24 mouse cellular contexts compared by ENCODE assay signal in the genomic region with DNA sequence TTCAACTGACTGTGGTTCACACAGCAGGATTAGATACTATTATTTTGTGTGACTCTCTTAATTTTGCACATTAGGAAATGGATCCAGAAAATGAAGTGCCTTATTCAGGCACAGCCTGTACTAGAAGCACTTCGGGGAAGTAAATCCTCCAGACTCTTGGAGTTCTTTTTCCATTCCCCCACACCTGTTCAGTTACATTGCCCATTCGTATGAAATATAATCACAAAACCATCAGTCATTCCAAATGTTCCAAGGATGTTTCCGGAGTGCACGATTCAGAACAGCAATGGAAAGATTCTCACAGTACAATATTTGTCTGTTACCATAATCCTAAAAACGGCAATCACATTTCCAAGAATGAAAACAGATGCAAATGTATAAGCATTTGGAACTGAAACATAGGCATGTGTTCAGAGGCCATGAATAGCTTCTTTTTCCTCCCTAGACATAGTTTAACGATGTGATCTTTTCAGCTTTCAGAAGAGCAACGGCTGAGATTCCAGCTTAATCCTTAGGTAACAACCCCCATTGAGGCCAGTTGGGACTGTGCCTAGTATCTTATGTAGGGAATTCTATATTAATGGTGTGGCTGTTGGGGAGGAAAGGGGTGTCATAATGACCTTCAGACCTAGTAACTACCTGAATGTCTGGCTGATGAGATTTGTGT. TPM values are rescaled to one million over a fixed set of nuclear protein-coding genes. Genes with fewer than 3 reads are reported as not detected.
A peak's percentile ranks its signal among the peaks of the same experiment; 100 is the strongest.
DNase-seq lines count a peak whose midpoint lies in the region; ATAC-seq lines count a peak whose summit lies in the region.
"Had no signal": no experiment of that assay in that cellular context is flagged by ENCODE, and none has a peak within 500 bp of the region (broad histone marks: within the 10 kb centered on the region; RNA-seq: fewer than 3 reads in every experiment).

No protein-coding gene starts in this region.

- peak; percentile 79 for DNase-seq in embryonic facial prominence, embryonic 14.5 days (ENCODE audit: low spot score)
- DNase-seq in embryonic facial prominence, embryonic 10.5 days (ENCODE audit: low spot score), result no peak
- no peak for DNase-seq in limb, embryonic 10.5 days (ENCODE audit: low spot score)
- DNase-seq in right cerebral cortex, postnatal 36 days (ENCODE audit: low spot score in 2 of 2), result no peak
- DNase-seq: adrenal gland, adult 8-10 months; adrenal gland, postnatal 25 days; cerebellum, adult 18-20 months; cerebellum, adult 9-10 months; cerebellum, postnatal 14 days; gastrocnemius, postnatal 25 days; heart, adult 18-20 months; heart, postnatal 10 days; heart, postnatal 36 days had no signal

- no peak overlapping the region for H3K9ac ChIP-seq in embryonic facial prominence, embryonic 14.5 days (ENCODE audit: low read depth, low read length)
- H3K9ac ChIP-seq in limb, embryonic 12.5 days (replicated peaks), result no peak overlapping the region
- no peak overlapping the region for H3K9ac ChIP-seq in limb, embryonic 15.5 days
- H3K9ac ChIP-seq: embryonic facial prominence, embryonic 12.5 days; forebrain, embryonic 15.5 days; heart, embryonic 12.5 days; heart, embryonic 15.5 days; hindbrain, embryonic 13.5 days; intestine, embryonic 15.5 days had no signal

- H3K36me3 ChIP-seq in embryonic facial prominence, embryonic 14.5 days (ENCODE audit: control insufficient read depth, insufficient read depth, low read length), result no peaks in the 10 kb centered on the region
- no peaks in the 10 kb centered on the region for H3K36me3 ChIP-seq in embryonic facial prominence, embryonic 10.5 days (replicated peaks)
- H3K36me3 ChIP-seq in limb, embryonic 12.5 days, result no peaks in the 10 kb centered on the region
- no peaks in the 10 kb centered on the region for H3K36me3 ChIP-seq in limb, embryonic 10.5 days
- no peaks in the 10 kb centered on the region for H3K36me3 ChIP-seq in limb, embryonic 15.5 days
- H3K36me3 ChIP-seq: embryonic facial prominence, embryonic 12.5 days; forebrain, embryonic 15.5 days; heart, embryonic 12.5 days; heart, embryonic 15.5 days; hindbrain, embryonic 10.5 days; hindbrain, embryonic 13.5 days; intestine, embryonic 15.5 days had no signal

- WGBS in embryonic facial prominence, embryonic 14.5 days, result 51% methylated on average over 7 of the region's 7 CpGs
- WGBS in embryonic facial prominence, embryonic 10.5 days, result 82% methylated on average over 7 of the region's 7 CpGs
- 59% methylated on average over 7 of the region's 7 CpGs for WGBS in limb, embryonic 12.5 days
- WGBS in limb, embryonic 10.5 days, result 87% methylated on average over 7 of the region's 7 CpGs
- WGBS in limb, embryonic 15.5 days, result 50% methylated on average over 7 of the region's 7 CpGs

- H3K4me2 ChIP-seq in embryonic facial prominence, embryonic 14.5 days (ENCODE audit: low read depth, low read length), result no peak overlapping the region
- no peak overlapping the region for H3K4me2 ChIP-seq in limb, embryonic 12.5 days
- no peak overlapping the region for H3K4me2 ChIP-seq in limb, embryonic 15.5 days
- H3K4me2 ChIP-seq: embryonic facial prominence, embryonic 12.5 days; forebrain, embryonic 15.5 days; heart, embryonic 12.5 days; heart, embryonic 15.5 days; hindbrain, embryonic 13.5 days; intestine, embryonic 15.5 days had no signal

- H3K4me3 ChIP-seq in embryonic facial prominence, embryonic 14.5 days (ENCODE audit: low read depth, low read length), result no peak overlapping the region
- no peak overlapping the region for H3K4me3 ChIP-seq in embryonic facial prominence, embryonic 10.5 days
- no peak overlapping the region for H3K4me3 ChIP-seq in limb, embryonic 12.5 days (replicated peaks)
- H3K4me3 ChIP-seq in limb, embryonic 10.5 days, result no peak overlapping the region
- H3K4me3 ChIP-seq in limb, embryonic 15.5 days, result no peak overlapping the region
- H3K4me3 ChIP-seq: embryonic facial prominence, embryonic 12.5 days; forebrain, embryonic 15.5 days; heart, embryonic 12.5 days; heart, embryonic 15.5 days; hindbrain, embryonic 10.5 days; hindbrain, embryonic 13.5 days; intestine, embryonic 15.5 days had no signal

- H3K4me1 ChIP-seq in embryonic facial prominence, embryonic 14.5 days (ENCODE audit: control insufficient read depth, insufficient read depth, low read length), result no peaks in the 10 kb centered on the region
- no peaks in the 10 kb centered on the region for H3K4me1 ChIP-seq in embryonic facial prominence, embryonic 10.5 days
- H3K4me1 ChIP-seq in limb, embryonic 12.5 days (replicated peaks), result no peaks in the 10 kb centered on the region
- no peaks in the 10 kb centered on the region for H3K4me1 ChIP-seq in limb, embryonic 10.5 days
- no peaks in the 10 kb centered on the region for H3K4me1 ChIP-seq in limb, embryonic 15.5 days
- H3K4me1 ChIP-seq: embryonic facial prominence, embryonic 12.5 days; forebrain, embryonic 15.5 days; heart, embryonic 12.5 days; heart, embryonic 15.5 days; hindbrain, embryonic 10.5 days; hindbrain, embryonic 13.5 days; intestine, embryonic 15.5 days had no signal

- H3K27me3 ChIP-seq in embryonic facial prominence, embryonic 14.5 days (replicated peaks; ENCODE audit: control insufficient read depth, insufficient read depth, low read length), result no peaks in the 10 kb centered on the region
- H3K27me3 ChIP-seq in embryonic facial prominence, embryonic 10.5 days (replicated peaks; ENCODE audit: low read depth, poor library complexity, severe bottlenecking), result 0 out of 2 replicates have a peak, but pooled peaks cover 4% of the 10 kb centered on the region
- H3K27me3 ChIP-seq in limb, embryonic 12.5 days, result no peaks in the 10 kb centered on the region
- H3K27me3 ChIP-seq in limb, embryonic 10.5 days (ENCODE audit: low read depth, poor library complexity, severe bottlenecking), result 0 out of 2 replicates have a peak, but pooled peaks cover 3% of the 10 kb centered on the region
- no peaks in the 10 kb centered on the region for H3K27me3 ChIP-seq in limb, embryonic 15.5 days
- H3K27me3 ChIP-seq: embryonic facial prominence, embryonic 12.5 days; forebrain, embryonic 15.5 days; heart, embryonic 12.5 days; heart, embryonic 15.5 days; hindbrain, embryonic 13.5 days; intestine, embryonic 15.5 days had no signal

- H3K27ac ChIP-seq in embryonic facial prominence, embryonic 14.5 days (replicated peaks; ENCODE audit: low read depth, low read length), result peak overlapping the region; percentile 34
- no peak overlapping the region for H3K27ac ChIP-seq in embryonic facial prominence, embryonic 10.5 days (replicated peaks)
- H3K27ac ChIP-seq in limb, embryonic 12.5 days, result no peak overlapping the region
- no peak overlapping the region for H3K27ac ChIP-seq in limb, embryonic 10.5 days
- H3K27ac ChIP-seq in limb, embryonic 15.5 days, result peak overlapping the region; percentile 50; the same call in 1 of the 2 replicates
- H3K27ac ChIP-seq: embryonic facial prominence, embryonic 12.5 days; forebrain, embryonic 15.5 days; heart, embryonic 15.5 days; hindbrain, embryonic 10.5 days; hindbrain, embryonic 13.5 days; intestine, embryonic 15.5 days had no signal

- peak; percentile 72 for ATAC-seq in embryonic facial prominence, embryonic 14.5 days (ENCODE audit: low read depth)
- peak; percentile 42; the same call in 1 of the 2 replicates for ATAC-seq in limb, embryonic 12.5 days (ENCODE audit: insufficient number of reproducible peaks, insufficient read depth, low FRiP score, low TSS enrichment, low read depth)
- peak; percentile 65 for ATAC-seq in limb, embryonic 15.5 days (ENCODE audit: insufficient number of reproducible peaks, low FRiP score, low TSS enrichment, low read depth)
- ATAC-seq: activated CD4-positive, CD25-positive, alpha-beta regulatory T cell, adult 4 months; forebrain, embryonic 15.5 days; hindbrain, embryonic 16.5 days; intestine, embryonic 15.5 days had no signal

- H3K9me3 ChIP-seq in embryonic facial prominence, embryonic 14.5 days (ENCODE audit: control insufficient read depth, low read length), result no peaks in the 10 kb centered on the region
- H3K9me3 ChIP-seq in embryonic facial prominence, embryonic 10.5 days, result no peaks in the 10 kb centered on the region
- H3K9me3 ChIP-seq in limb, embryonic 12.5 days, result no peaks in the 10 kb centered on the region
- no peaks in the 10 kb centered on the region for H3K9me3 ChIP-seq in limb, embryonic 10.5 days (replicated peaks)
- no peaks in the 10 kb centered on the region for H3K9me3 ChIP-seq in limb, embryonic 15.5 days
- H3K9me3 ChIP-seq: embryonic facial prominence, embryonic 12.5 days; forebrain, embryonic 15.5 days; heart, embryonic 12.5 days; heart, embryonic 15.5 days; hindbrain, embryonic 10.5 days; hindbrain, embryonic 13.5 days; intestine, embryonic 15.5 days had no signal

RNA-seq across cellular contexts. Expression of a gene that starts 30.8 kb away (rescaled TPM):
- 114 and 129 TPM in 2 replicates for polyA plus RNA-seq in embryonic facial prominence, embryonic 14.5 days (2014; fragmentation: Nextera tagmentation; extraction: Ambion mirVana)
- polyA plus RNA-seq in embryonic facial prominence, embryonic 10.5 days (2016; fragmentation: Nextera tagmentation; extraction: Ambion mirVana), result 1.4 and 3.8 TPM in 2 replicates
- 14.1 and 20.5 TPM in 2 replicates for polyA plus RNA-seq in limb, embryonic 12.5 days (2016; fragmentation: Nextera tagmentation; extraction: Ambion mirVana)
- polyA plus RNA-seq in limb, embryonic 10.5 days (2016; fragmentation: Nextera tagmentation; extraction: Ambion mirVana), result 0.35 and 2.3 TPM in 2 replicates
- 93.8 and 114 TPM in 2 replicates for polyA plus RNA-seq in limb, embryonic 15.5 days (2015; fragmentation: Nextera tagmentation; extraction: Ambion mirVana)
- polyA plus RNA-seq: activated CD4-positive, CD25-positive, alpha-beta regulatory T cell, adult 4 months had no signal

Comparison
In these comparisons a context has a peak if more than half of its experiments do, and no peak if none do; other contexts are left out.
1. H3K27ac ChIP-seq: peak in embryonic facial prominence, embryonic 14.5 days (single experiment) and limb, embryonic 15.5 days (single experiment); none in embryonic facial prominence, embryonic 10.5 days (single experiment), limb, embryonic 12.5 days (single experiment) and limb, embryonic 10.5 days (single experiment).
2. Peak in every context shown above with its lines, with median percentiles within 50 percentile points of each other: ATAC-seq.